Mouse (Mus musculus): ENCODE data around the gene 0610040J01Rik. TPM values are rescaled to one million over a fixed set of nuclear protein-coding genes. Genes with fewer than 3 reads are reported as not detected.

Gene 0610040J01Rik
- total RNA-seq, 2 experiments from 2014 or later = 2.7 to 2.9 TPM

GRCm38 (mm10) chr5:63828380-63829185, 16.4 kb downstream of the 0610040J01Rik start:
- DNase-seq (ENCODE audit: low spot score in 2 of 2) = no peak

GRCm38 (mm10) chr5:63831054-63831453, 18.9 kb downstream of the 0610040J01Rik start:
- DNase-seq (ENCODE audit: low spot score in 2 of 2) = no peak

DNA sequence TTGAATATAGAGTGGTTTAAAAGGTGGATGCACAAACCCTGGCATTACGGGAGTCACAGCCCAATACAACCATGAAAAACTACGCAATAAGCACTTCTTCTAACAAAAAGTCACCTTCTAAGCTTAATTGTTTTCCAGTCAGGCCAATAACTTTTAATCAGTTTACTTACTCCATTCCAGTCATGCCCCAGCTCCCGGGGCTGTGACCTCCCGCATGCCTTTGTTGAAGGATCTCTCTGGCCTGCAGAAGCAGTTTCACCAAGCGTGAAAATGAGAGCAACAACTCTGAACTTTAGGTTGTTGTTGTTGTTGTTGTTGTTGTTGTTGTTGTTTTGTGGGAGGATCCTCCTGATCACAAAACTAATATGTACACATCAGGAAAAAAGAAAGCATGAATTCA, 21.8 kb downstream of the 0610040J01Rik start:
- DNase-seq (ENCODE audit: low spot score in 2 of 2) = no peak

DNA sequence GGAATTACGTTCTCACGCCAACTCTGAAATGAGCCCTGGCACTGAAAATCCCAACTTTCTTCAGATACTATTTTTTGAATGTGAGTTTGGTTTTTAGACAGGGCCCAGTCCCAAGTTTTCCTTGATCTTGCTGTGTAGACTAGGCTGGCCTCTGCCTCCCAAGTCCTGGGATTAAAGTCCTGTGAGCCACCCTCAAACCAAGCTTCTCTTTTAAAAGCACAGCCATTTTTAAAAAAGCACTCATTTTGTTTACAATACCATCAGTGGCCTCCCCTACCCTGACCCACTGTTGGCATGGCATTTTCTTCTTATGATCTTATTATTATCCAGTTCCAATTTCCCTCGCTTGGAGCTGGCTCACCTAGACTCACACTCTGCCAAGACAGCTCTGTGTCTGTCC, 22.3 kb downstream of the 0610040J01Rik start:
- no peak for DNase-seq (ENCODE audit: low spot score in 2 of 2)

GRCm38 (mm10) chr5:63837115-63837514, 25.0 kb downstream of the 0610040J01Rik start:
- DNase-seq (ENCODE audit: low spot score in 2 of 2) = no peak

DNA sequence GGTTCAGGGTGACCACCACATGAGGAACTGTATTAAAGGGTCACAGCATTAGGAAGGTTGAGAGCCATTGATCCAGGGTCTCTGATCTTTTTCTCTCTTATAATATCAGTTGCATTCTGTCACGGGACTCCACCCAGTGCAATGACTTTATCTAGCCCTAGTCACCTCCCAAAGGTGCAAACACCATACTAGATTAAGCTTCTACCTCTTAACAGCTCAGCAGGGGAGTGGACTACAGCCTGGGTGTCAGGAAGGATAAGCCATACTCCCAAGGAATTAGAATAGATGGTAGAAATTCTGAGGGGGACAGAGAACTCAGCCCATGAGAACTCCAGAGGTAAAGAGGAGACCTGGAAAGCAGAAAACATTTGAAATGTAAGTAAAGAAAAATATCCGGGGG, 25.7 kb downstream of the 0610040J01Rik start:
- DNase-seq (ENCODE audit: low spot score in 2 of 2) = no peak

- no peak for DNase-seq (ENCODE audit: low spot score in 2 of 2)
These were observed 27.7 kb downstream of the 0610040J01Rik start for GRCm38 (mm10) chr5:63839801-63840416.

DNA sequence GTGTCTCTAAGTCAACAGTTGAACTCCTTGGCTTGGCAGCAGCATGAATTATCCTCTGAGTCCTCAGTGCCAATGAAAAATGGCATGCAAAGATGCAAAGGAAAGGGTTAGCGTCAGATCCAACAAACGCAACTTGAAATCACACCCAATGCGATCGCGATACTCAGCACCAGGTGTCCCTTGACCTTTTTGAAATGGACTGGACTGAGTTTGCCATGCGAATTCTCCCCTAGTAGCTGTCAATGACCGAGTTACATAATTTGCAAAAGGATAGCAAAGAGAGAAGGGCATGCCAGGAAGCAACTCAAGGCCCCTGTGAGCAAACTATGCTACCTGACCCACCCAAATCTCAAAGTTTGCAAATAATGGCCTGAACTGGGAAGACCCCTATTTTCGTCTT, 34.9 kb downstream of the 0610040J01Rik start:
- DNase-seq (ENCODE audit: low spot score in 2 of 2) = no peak

GRCm38 (mm10) chr5:63847541-63848226, 35.5 kb downstream of the 0610040J01Rik start:
- DNase-seq (ENCODE audit: low spot score in 2 of 2) = no peak

- no peak for DNase-seq (ENCODE audit: low spot score in 2 of 2)
These were observed 46.7 kb downstream of the 0610040J01Rik start for GRCm38 (mm10) chr5:63858901-63859300.

GRCm38 (mm10) chr5:63867421-63867820, 55.3 kb downstream of the 0610040J01Rik start:
- DNase-seq (ENCODE audit: low spot score in 2 of 2) = no peak

GRCm38 (mm10) chr5:63872176-63872932, 60.2 kb downstream of the 0610040J01Rik start:
- peak in 1 of 2 experiments; percentile 29 for DNase-seq (ENCODE audit: low spot score in 2 of 2)

- DNase-seq (ENCODE audit: low spot score in 2 of 2) = no peak
These were observed 62.7 kb downstream of the 0610040J01Rik start for GRCm38 (mm10) chr5:63874880-63875279.

GRCm38 (mm10) chr5:63876081-63876480, 63.9 kb downstream of the 0610040J01Rik start:
- no peak for DNase-seq (ENCODE audit: low spot score in 2 of 2)

GRCm38 (mm10) chr5:63879026-63879425, 66.9 kb downstream of the 0610040J01Rik start:
- DNase-seq (ENCODE audit: low spot score in 2 of 2) = no peak

GRCm38 (mm10) chr5:63886292-63886691, 74.1 kb downstream of the 0610040J01Rik start:
- no peak for DNase-seq (ENCODE audit: low spot score in 2 of 2)

DNA sequence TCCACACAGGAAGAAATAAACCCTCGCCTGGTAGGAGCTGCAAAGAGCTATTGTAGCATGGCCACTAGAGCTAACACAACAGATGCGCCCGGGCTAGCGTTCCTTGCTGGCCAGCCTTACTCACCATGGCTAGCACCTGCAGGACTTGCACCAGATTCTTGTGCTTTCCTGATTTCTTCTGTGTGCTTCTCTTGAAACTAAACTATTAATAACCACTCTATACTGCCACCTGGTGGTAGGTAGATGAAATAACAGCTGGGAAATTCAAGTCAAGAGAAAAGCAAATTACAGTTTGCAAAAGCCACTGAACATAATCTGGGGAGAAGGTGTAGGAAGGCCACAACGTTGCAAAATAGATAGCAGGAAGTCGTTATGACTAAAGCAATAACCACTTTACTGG, 74.5 kb downstream of the 0610040J01Rik start:
- DNase-seq (ENCODE audit: low spot score in 2 of 2) = peak in 1 of 2 experiments; percentile 36

DNA sequence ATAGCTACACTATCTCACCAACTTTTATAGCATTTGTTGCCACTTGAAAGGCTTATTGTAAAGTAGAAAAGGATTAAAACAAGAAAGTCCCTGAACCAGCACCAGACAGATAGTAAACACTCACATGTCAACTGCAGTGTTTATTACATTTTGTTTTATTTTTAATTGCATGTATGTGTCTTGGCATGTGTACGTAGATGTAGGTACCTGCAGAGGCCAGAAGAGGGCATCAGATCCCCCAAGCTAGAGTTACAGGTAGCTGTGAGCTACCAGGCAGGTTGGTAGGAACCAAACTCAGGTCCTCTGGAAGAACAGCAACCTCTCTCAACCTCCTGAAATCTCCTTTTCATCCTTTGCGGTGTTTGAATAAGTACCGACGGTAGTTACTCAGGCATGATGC, 74.9 kb downstream of the 0610040J01Rik start:
- DNase-seq (ENCODE audit: low spot score in 2 of 2) = no peak

- no peak for DNase-seq (ENCODE audit: low spot score in 2 of 2)
These were observed 79.1 kb downstream of the 0610040J01Rik start for GRCm38 (mm10) chr5:63891241-63891640.

DNA sequence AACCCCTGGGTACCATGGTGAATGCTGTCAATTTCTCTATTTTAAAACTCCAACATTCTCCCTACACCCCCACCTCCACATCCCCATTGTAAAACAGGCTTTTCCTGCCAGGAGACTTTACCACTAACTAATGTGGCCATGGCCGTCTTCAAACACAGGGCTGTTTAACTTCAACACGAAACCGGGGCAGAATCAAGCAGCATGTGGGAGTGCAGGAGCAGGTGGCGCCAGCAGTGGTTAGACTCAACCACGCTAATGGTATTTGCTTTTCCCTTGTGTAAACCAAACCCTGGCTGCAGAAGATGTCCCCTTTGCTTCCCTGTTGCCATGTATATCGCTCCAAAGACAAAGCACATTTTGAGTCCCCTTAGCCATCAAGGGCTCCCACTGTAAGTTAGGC, 79.7 kb downstream of the 0610040J01Rik start:
- peak in 1 of 2 experiments; percentile 14 for DNase-seq (ENCODE audit: low spot score in 2 of 2)
